Mouse (Mus musculus) cerebellum, postnatal 4 days (tissue): ENCODE measurements around the gene Card11.

Experiments
- DNase-seq, 2 experiments: peaks; one replicate each; pipeline ENCODE4 v3.0.0; 2022; ENCODE audit warnings: low spot score in 2 of 2, mixed read lengths in 1 of 2

Gene Card11

GRCm38 (mm10) chr5:140852435-140852996 is 147.9 kb downstream of the Card11 start:
- DNase-seq: no peak

- peak in 1 of 2 experiments; percentile 45 for DNase-seq
These were observed 153.1 kb downstream of the Card11 start for GRCm38 (mm10) chr5:140847300-140847729.

- no peak for DNase-seq
These were observed 158.4 kb downstream of the Card11 start for GRCm38 (mm10) chr5:140841942-140842341.

GRCm38 (mm10) chr5:140831064-140831431 is 169.3 kb downstream of the Card11 start:
- DNase-seq: no peak

GRCm38 (mm10) chr5:140830314-140831063 is 169.9 kb downstream of the Card11 start, which contains the start of gene Gna12:
Gene Gna12, minus strand, starts transcription at chr5:140830431.
- peak; percentile 87 to 96 for DNase-seq

- peak; percentile 34 to 42 for DNase-seq
These were observed 170.5 kb downstream of the Card11 start for GRCm38 (mm10) chr5:140829911-140830294.

- no peak for DNase-seq
These were observed 171.1 kb downstream of the Card11 start for GRCm38 (mm10) chr5:140829081-140829910.

- no peak for DNase-seq
These were observed 172.0 kb downstream of the Card11 start for GRCm38 (mm10) chr5:140828363-140828762.

- DNase-seq: no peak
These were observed 172.5 kb downstream of the Card11 start for GRCm38 (mm10) chr5:140827896-140828295.

- no peak for DNase-seq
These were observed 173.0 kb downstream of the Card11 start for GRCm38 (mm10) chr5:140827413-140827812.

GRCm38 (mm10) chr5:140826796-140827195 is 173.6 kb downstream of the Card11 start:
- no peak for DNase-seq

- DNase-seq: no peak
These were observed 174.3 kb downstream of the Card11 start for GRCm38 (mm10) chr5:140826118-140826517.

- no peak for DNase-seq
These were observed 176.3 kb downstream of the Card11 start for GRCm38 (mm10) chr5:140824126-140824525.

- DNase-seq: no peak
These were observed 177.0 kb downstream of the Card11 start for GRCm38 (mm10) chr5:140823386-140823785.
